Mouse (Mus musculus) megakaryocyte-erythroid progenitor cell, adult 5 weeks (primary cell): ENCODE measurements around the gene Il31. TPM values are rescaled to one million over a fixed set of nuclear protein-coding genes. Genes with fewer than 3 reads are reported as not detected.

Experiments used
- polyA plus RNA-seq: library from polyadenylated mRNA; stranded (reverse); fragments of >175 nt; gene quantifications from 2 replicates; pipeline ENCODE4 v1.2.3, GENCODE M21; 2012

The Il31 gene
- not detected in 2 replicates for polyA plus RNA-seq

DNA sequence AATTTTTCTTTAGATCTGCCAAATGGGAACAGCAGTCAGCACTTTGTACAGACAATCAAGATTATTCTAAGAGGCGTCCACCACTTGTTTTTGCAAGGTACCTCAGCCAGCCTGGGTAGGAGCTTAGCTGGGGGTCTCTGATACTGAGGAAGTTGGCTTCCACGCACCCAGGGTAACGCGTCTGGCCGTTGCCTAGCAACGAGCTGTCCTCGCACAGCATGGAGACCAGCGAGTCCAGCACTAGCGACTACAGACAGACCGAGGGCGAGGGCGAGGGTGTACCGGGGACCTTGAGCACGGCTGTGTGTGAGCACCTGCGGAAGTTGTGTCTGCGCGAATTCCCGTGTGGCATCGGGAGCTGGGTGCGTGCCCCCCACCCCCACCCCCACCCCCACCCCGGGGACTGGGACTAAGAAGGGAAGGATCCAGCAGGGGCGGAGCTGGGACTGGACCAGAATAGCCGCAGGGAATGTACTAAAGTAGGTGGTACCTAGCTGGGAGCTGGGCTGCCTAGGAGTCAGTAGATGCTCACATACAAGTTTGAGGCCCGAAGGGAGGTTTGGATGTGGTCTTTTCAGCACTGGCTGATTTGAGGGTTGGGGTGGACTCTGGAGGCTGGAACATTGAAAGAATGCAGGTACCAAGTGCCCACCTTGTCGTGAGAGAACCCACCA is at the start of gene Il31, which contains the start of gene Lrrc43:
Gene Il31 (minus strand): TSS at position 378 of the 674 bp plus-strand sequence.
Gene Lrrc43 (plus strand): TSS at position 194 of the 674 bp plus-strand sequence.

DNA sequence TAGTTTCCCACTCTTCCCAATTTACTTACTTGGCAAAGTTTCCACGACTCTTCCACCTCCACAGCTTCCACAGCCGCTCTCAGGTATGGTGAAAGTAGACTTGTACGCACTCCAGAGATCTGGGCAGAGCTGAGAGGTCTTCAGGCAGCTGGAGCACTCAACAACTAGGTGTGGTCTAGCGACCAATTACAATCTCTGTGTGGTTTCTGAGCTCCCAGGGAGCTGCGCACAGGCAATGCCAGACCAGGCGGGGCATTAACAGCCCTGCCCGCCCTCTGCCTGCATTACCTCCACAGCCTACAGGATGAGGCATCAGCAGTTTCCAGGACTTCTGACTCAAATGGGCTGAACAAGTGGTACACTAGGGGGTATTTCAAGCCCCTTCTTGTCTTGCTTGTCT is 36.0 kb upstream of the Il31 start, which contains the start of gene Gm49027:
Gene Gm49027 (minus strand): TSS at position 208 of the 400 bp plus-strand sequence.

DNA sequence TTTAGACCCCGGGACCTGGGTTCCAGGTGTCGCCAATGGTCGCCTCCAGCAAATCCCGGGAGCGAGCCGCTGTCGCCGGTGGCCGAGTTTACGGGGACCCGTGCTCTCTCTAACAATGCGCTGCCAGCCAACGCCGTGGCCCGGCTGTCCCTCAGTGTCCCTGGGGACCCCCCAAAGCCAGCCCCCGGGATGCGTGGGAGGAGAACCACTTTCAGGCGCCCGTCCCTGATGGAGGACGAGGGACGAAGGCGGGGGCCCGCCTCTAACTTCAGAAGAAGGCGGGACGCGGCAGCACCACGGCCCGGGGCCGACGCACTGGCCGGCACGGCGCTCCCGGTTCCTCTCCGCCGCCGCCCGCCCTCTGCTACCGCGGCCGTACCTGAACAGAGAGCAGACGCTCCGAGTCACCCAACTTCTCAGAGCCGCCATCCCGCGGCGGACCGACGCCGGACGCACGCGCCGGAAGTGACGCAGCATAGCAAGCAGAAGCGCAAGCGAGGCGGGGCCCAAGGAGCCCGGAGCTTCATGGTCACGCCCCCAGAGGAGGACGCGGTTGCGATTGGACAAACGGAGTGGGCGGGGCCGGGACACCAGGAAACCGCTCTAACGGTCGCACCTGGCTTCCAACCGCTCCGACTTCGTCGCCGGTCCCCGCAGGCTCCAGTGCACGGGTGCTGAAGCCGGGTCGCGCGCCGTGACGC is 34.6 kb upstream of the Il31 start, which contains the start of gene Diablo:
Gene Diablo (minus strand): TSS at position 485 of the 701 bp plus-strand sequence.

DNA sequence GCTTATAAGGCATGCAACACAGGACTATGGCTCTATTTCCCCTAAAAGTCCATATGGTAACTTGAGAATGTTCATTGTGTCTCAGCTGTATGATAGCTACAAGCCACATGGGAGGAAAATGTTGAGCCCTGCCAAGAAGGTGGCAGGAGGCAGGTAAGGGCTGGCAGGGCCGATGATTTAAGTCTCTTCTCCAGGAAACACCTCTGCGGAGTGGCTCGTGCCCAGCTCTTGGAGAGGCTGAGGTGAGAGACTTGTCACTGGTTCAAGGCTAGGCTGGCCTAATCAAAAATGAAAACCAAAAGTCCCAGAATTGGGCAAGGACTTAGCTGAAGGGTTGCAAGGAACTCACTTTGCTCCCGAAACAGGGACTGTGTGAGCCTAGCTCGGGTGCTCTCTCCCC is 20.9 kb upstream of the Il31 start, which contains the start of gene B3gnt4:
Gene B3gnt4 (plus strand): TSS at position 301 of the 400 bp plus-strand sequence.

Other genes starting within 250 kb of the Il31 start
- 0.05 and 0.08 TPM in 2 replicates for gene Wdr66, start 237.4 kb downstream of the Il31 start, polyA plus RNA-seq
- gene Bcl7a, start 145.7 kb downstream of the Il31 start, polyA plus RNA-seq = 36.7 and 37.3 TPM in 2 replicates
- 15.6 and 22.2 TPM in 2 replicates for gene Mlxip, start 94.7 kb downstream of the Il31 start, polyA plus RNA-seq
- gene Lrrc43, start 184 bp downstream of the Il31 start, polyA plus RNA-seq = not detected in 2 replicates
- not detected in 2 replicates for gene B3gnt4, start 21.0 kb upstream of the Il31 start, polyA plus RNA-seq
- gene Diablo, start 34.7 kb upstream of the Il31 start, polyA plus RNA-seq = 10.6 and 11.3 TPM in 2 replicates
- 2.0 and 3.9 TPM in 2 replicates for gene Gm49027, start 36.0 kb upstream of the Il31 start, polyA plus RNA-seq
- 8.7 and 9.9 TPM in 2 replicates for gene Vps33a, start 83.5 kb upstream of the Il31 start, polyA plus RNA-seq
- 16.0 and 17.9 TPM in 2 replicates for gene Clip1, start 195.1 kb upstream of the Il31 start, polyA plus RNA-seq
- gene Zcchc8, start 231.6 kb upstream of the Il31 start, polyA plus RNA-seq = 68.4 and 81.5 TPM in 2 replicates